Mouse (Mus musculus): ENCODE measurements around the gene Gm20388.
A peak's percentile ranks its signal among the peaks of the same experiment; 100 is the strongest.

- TF ChIP-seq POLR2A (IDR thresholded peaks at IDR 0.05; ENCODE audit: borderline replicate concordance, insufficient read depth, low read length), result no peak
- TF ChIP-seq CTCF (IDR thresholded peaks at IDR 0.05; ENCODE audit: borderline replicate concordance, insufficient read depth, low read depth, low read length), result peak; percentile 88
These were observed 767.8 kb downstream of the Gm20388 start for GRCm38 (mm10) chr8:120678447-120678846.
